Mouse (Mus musculus) MEL (cell line): ENCODE data around the gene Nr5a2. TPM values are rescaled to one million over a fixed set of nuclear protein-coding genes. Genes with fewer than 3 reads are reported as not detected.

Experiments used
- DNase-seq: peaks from one replicate; pipeline ENCODE4 v3.0.0; 2011; ENCODE audit warnings: low read depth, low spot score
- H3K27ac ChIP-seq: 2 replicates; pipeline ENCODE4 v1.5.1; 2012; ENCODE audit warnings: low read depth, mild to moderate bottlenecking, control low read depth, low read length, moderate library complexity; ENCODE audit not compliant: control insufficient read depth
- H3K27me3 ChIP-seq, 2 experiments: fragments of 150-350 bp in 1 of 2; sonication (generic) in 1 of 2; 2 replicates each; pipeline ENCODE4 v1.6.1; 2012; ENCODE audit warnings: low read length in 2 of 2, mild to moderate bottlenecking in 2 of 2, improper control_type of control experiment in 1 of 2, moderate library complexity in 1 of 2; ENCODE audit not compliant: insufficient read depth in 2 of 2, control insufficient read depth in 1 of 2
- H3K36me3 ChIP-seq, 2 experiments: 2 replicates each; pipeline ENCODE4 v1.6.1; 2012 to 2014; ENCODE audit warnings: low read length in 2 of 2, improper control_type of control experiment in 1 of 2, inconsistent platforms in 1 of 2, mild to moderate bottlenecking in 1 of 2; ENCODE audit not compliant: insufficient read depth in 2 of 2, control insufficient read depth in 1 of 2
- H3K4me1 ChIP-seq, 2 experiments: fragments of 150-350 bp in 1 of 2; sonication (generic) in 1 of 2; 2 replicates each; pipeline ENCODE4 v1.6.1; 2012; ENCODE audit warnings: low read length in 2 of 2, improper control_type of control experiment in 1 of 2, mild to moderate bottlenecking in 1 of 2; ENCODE audit not compliant: insufficient read depth in 2 of 2, control insufficient read depth in 1 of 2
- H3K4me3 ChIP-seq, 2 experiments: fragments of 150-350 bp in 1 of 2; sonication (generic) in 1 of 2; 2 replicates each; pipeline ENCODE4 v1.5.1; 2012; ENCODE audit warnings: low read depth in 2 of 2, low read length in 2 of 2, mild to moderate bottlenecking in 2 of 2, moderate library complexity in 2 of 2, control low read depth in 1 of 2, improper control_type of control experiment in 1 of 2; ENCODE audit not compliant: control insufficient read depth in 1 of 2, insufficient read depth in 1 of 2
- H3K79me2 ChIP-seq: 2 replicates; pipeline ENCODE4 v1.6.1; 2012; ENCODE audit warnings: mild to moderate bottlenecking, low read length, moderate library complexity; ENCODE audit not compliant: control insufficient read depth, poor library complexity, insufficient read depth
- H3K9ac ChIP-seq: 2 replicates; pipeline ENCODE4 v1.6.1; 2012; ENCODE audit warnings: low read depth, mild to moderate bottlenecking, control low read depth, low read length, moderate library complexity; ENCODE audit not compliant: control insufficient read depth, poor library complexity, severe bottlenecking
- H3K9me3 ChIP-seq: fragments of 150-350 bp; sonication (generic); replicated peaks from 2 replicates; pipeline ENCODE4 v1.6.1; 2012; ENCODE audit warnings: mild to moderate bottlenecking, low read length, improper control_type of control experiment, moderate library complexity; ENCODE audit not compliant: insufficient read depth
- CHD2 ChIP-seq: IDR thresholded peaks from 2 replicates; pipeline ENCODE4 v1.6.1; 2011; ENCODE audit warnings: low read length, improper control_type of control experiment
- CTCF ChIP-seq, 3 experiments: IDR thresholded peaks in 2 of 3; conservative IDR thresholded peaks in 1 of 3; 2 replicates each; pipeline ENCODE4 v1.5.1; 2011 to 2012; ENCODE audit warnings: low read length in 3 of 3, low read depth in 2 of 3, mild to moderate bottlenecking in 2 of 3, improper control_type of control experiment in 1 of 3, inconsistent platforms in 1 of 3, mixed read lengths in 1 of 3, moderate library complexity in 1 of 3; ENCODE audit not compliant: control insufficient read depth in 1 of 3, insufficient read depth in 1 of 3, poor library complexity in 1 of 3, severe bottlenecking in 1 of 3
- E2F4 ChIP-seq: IDR thresholded peaks from 2 replicates; pipeline ENCODE4 v1.6.1; 2011; ENCODE audit warnings: low read depth, low read length, improper control_type of control experiment, borderline replicate concordance
- GATA1 ChIP-seq: IDR thresholded peaks from 2 replicates; pipeline ENCODE4 v1.6.1; 2011; ENCODE audit warnings: low read depth, low read length, improper control_type of control experiment
- JUND ChIP-seq: IDR thresholded peaks from 2 replicates; pipeline ENCODE4 v1.6.1; 2011; ENCODE audit warnings: low read depth, mild to moderate bottlenecking, improper control_type of control experiment, low read length
- MAFK ChIP-seq: IDR thresholded peaks from 2 replicates; pipeline ENCODE4 v1.6.1; 2011; ENCODE audit warnings: low read depth, mild to moderate bottlenecking, low read length, improper control_type of control experiment, borderline replicate concordance
- MAX ChIP-seq: IDR thresholded peaks from 2 replicates; pipeline ENCODE4 v1.6.1; 2011; ENCODE audit warnings: low read length, improper control_type of control experiment
- MEF2A ChIP-seq: IDR thresholded peaks from 2 replicates; pipeline ENCODE4 v1.6.1; 2014; ENCODE audit warnings: low read depth, mild to moderate bottlenecking, inconsistent platforms, low read length, improper control_type of control experiment; ENCODE audit not compliant: poor library complexity, insufficient replicate concordance, severe bottlenecking; ENCODE audit errors: extremely low read depth
- NELFE ChIP-seq: IDR thresholded peaks from 2 replicates; pipeline ENCODE4 v1.6.1; 2011; ENCODE audit warnings: low read depth, low read length, improper control_type of control experiment
- POLR2AphosphoS2 ChIP-seq: IDR thresholded peaks from 2 replicates; pipeline ENCODE4 v1.6.1; 2011; ENCODE audit warnings: low read length, improper control_type of control experiment
- POLR2AphosphoS5 ChIP-seq: IDR thresholded peaks from 2 replicates; pipeline ENCODE4 v1.6.1; 2012; ENCODE audit warnings: low read depth, borderline replicate concordance, mild to moderate bottlenecking, inconsistent platforms, low read length, moderate library complexity, mixed read lengths
- RAD21 ChIP-seq: IDR thresholded peaks from 2 replicates; pipeline ENCODE4 v1.6.1; 2011; ENCODE audit warnings: mild to moderate bottlenecking, low read depth, low read length, improper control_type of control experiment
- TAL1 ChIP-seq: IDR thresholded peaks from 2 replicates; pipeline ENCODE4 v1.6.1; 2012; ENCODE audit warnings: mild to moderate bottlenecking, inconsistent platforms, low read length, moderate library complexity, mixed read lengths
- TBP ChIP-seq: IDR thresholded peaks from 2 replicates; pipeline ENCODE4 v1.8.0; 2011; ENCODE audit warnings: low read depth, low read length, improper control_type of control experiment
- TCF12 ChIP-seq: IDR thresholded peaks from 2 replicates; pipeline ENCODE4 v1.6.1; 2014; ENCODE audit warnings: low read depth, mild to moderate bottlenecking, inconsistent platforms, low read length, improper control_type of control experiment, moderate library complexity
- UBTF ChIP-seq: IDR thresholded peaks from 2 replicates; pipeline ENCODE4 v1.6.1; 2012; ENCODE audit warnings: low read depth, mild to moderate bottlenecking, inconsistent platforms, low read length, improper control_type of control experiment, moderate library complexity, borderline replicate concordance; ENCODE audit not compliant: insufficient read depth
- USF1 ChIP-seq: IDR thresholded peaks from 2 replicates; pipeline ENCODE4 v1.6.1; 2014; ENCODE audit warnings: low read depth, mild to moderate bottlenecking, inconsistent platforms, low read length, improper control_type of control experiment, moderate library complexity
- ZC3H11A ChIP-seq: IDR thresholded peaks from 2 replicates; pipeline ENCODE4 v1.6.1; 2012; ENCODE audit warnings: low read depth, mild to moderate bottlenecking, inconsistent platforms, low read length, improper control_type of control experiment
- ZMIZ1 ChIP-seq: IDR thresholded peaks from 2 replicates; pipeline ENCODE4 v1.6.1; 2012; ENCODE audit warnings: low read depth, mild to moderate bottlenecking, inconsistent platforms, low read length, improper control_type of control experiment, moderate library complexity
- ZNF384 ChIP-seq: IDR thresholded peaks from 2 replicates; pipeline ENCODE4 v1.6.1; 2012; ENCODE audit warnings: low read depth, mild to moderate bottlenecking, inconsistent platforms, low read length, improper control_type of control experiment
- polyA plus RNA-seq, 2 experiments: library from polyadenylated mRNA; stranded (reverse) in 1 of 2; unstranded in 1 of 2; fragments of >175 nt in 1 of 2; fragments of >200 nt in 1 of 2; gene quantifications; 2 replicates each; pipeline versions ENCODE4 v1.2.1 to v1.2.4; 2012; ENCODE audit warnings: low replicate concordance in 2 of 2, low read depth in 1 of 2; ENCODE audit not compliant: insufficient read length in 2 of 2, insufficient read depth in 1 of 2, missing spikeins in 1 of 2
- total RNA-seq: library from RNA; depleted of rRNA; stranded (reverse); fragments of 300-350 nt; gene quantifications from 2 replicates; pipeline ENCODE4 v1.2.3, GENCODE M21; 2012

The Nr5a2 gene
- total and polyA plus RNA-seq, 3 experiments, result 0.03 to 0.39 TPM; not detected in 1

GRCm38 (mm10) chr1:136846081-136846480 lies 114.2 kb downstream of the Nr5a2 start:
- H3K9ac ChIP-seq, result no peak overlapping the region
- TF ChIP-seq JUND, result no peak
- TF ChIP-seq RAD21, result no peak
- no peak for TF ChIP-seq ZMIZ1
- no peak for TF ChIP-seq E2F4
- no peak for TF ChIP-seq CTCF (IDR thresholded peaks at IDR 0.05 in 2 of 3, conservative IDR thresholded peaks at IDR 0.05 in 1 of 3; ENCODE audit: control insufficient read depth in 1 of 3, insufficient read depth in 1 of 3, low read depth in 2 of 3, low read length in 3 of 3, poor library complexity in 1 of 3, severe bottlenecking in 1 of 3)
- TF ChIP-seq TCF12, result no peak
- no peak for TF ChIP-seq MAX
- no peak for TF ChIP-seq TAL1
- TF ChIP-seq POLR2AphosphoS5, result no peak
- TF ChIP-seq MAFK, result no peak
- TF ChIP-seq MEF2A, result no peak
- no peak for TF ChIP-seq TBP
- no peak for TF ChIP-seq CHD2
- TF ChIP-seq GATA1, result no peak
- no peak for TF ChIP-seq POLR2AphosphoS2
- H3K4me3 ChIP-seq, result no peak overlapping the region
- no peaks in the 10 kb centered on the region; the same call in 1 of the 2 replicates for H3K79me2 ChIP-seq
- no peaks in the 10 kb centered on the region for H3K4me1 ChIP-seq
- H3K27me3 ChIP-seq, result no peaks in the 10 kb centered on the region
- H3K36me3 ChIP-seq, result no peaks in the 10 kb centered on the region
- no peaks in the 10 kb centered on the region for H3K9me3 ChIP-seq
- H3K27ac ChIP-seq, result no peak overlapping the region
- no peak for DNase-seq

- TF ChIP-seq TCF12 (no peak), NELFE (no peak), ZC3H11A (no peak), ZNF384 (no peak), UBTF (no peak), RAD21 (no peak), MAFK (no peak), E2F4 (no peak), USF1 (no peak)
- H3K9ac ChIP-seq, result no peak overlapping the region
- no peaks in the 10 kb centered on the region for H3K4me1 ChIP-seq
- DNase-seq, result no peak
- no peaks in the 10 kb centered on the region; the same call in 1 of the 2 replicates for H3K79me2 ChIP-seq
- no peaks in the 10 kb centered on the region for H3K36me3 ChIP-seq
- H3K9me3 ChIP-seq, result no peaks in the 10 kb centered on the region
- H3K27me3 ChIP-seq, result no peaks in the 10 kb centered on the region
- no peak overlapping the region for H3K27ac ChIP-seq
- H3K4me3 ChIP-seq, result no peak overlapping the region
Measured at GRCm38 (mm10) chr1:136845341-136845740, 114.9 kb downstream of the Nr5a2 start.
